Mouse (Mus musculus) stomach, postnatal 0 days (tissue): ENCODE results near the gene Meis1. TPM values are rescaled to one million over a fixed set of nuclear protein-coding genes. Genes with fewer than 3 reads are reported as not detected.

ENCODE experiments used
- ATAC-seq: fragments of 200-750 bp; cut with Nextera tagmentation; 2 replicates; pipeline ENCODE4 v1.8.0; 2017; ENCODE audit not compliant: low FRiP score, low TSS enrichment
- DNase-seq: peaks from one replicate; pipeline ENCODE4 v3.0.0-alpha.2; 2016; ENCODE audit warnings: low spot score
- H3K27ac ChIP-seq: fragments of 300-500 bp; sonication (generic); replicated peaks from 2 replicates; pipeline ENCODE4 v1.5.1; 2014; ENCODE audit warnings: mild to moderate bottlenecking, control low read depth
- H3K27me3 ChIP-seq: fragments of 300-500 bp; sonication (generic); 2 replicates; pipeline ENCODE4 v1.6.1; 2014; ENCODE audit warnings: low read length; ENCODE audit not compliant: control insufficient read depth, insufficient read depth
- H3K36me3 ChIP-seq: fragments of 300-500 bp; sonication (generic); 2 replicates; pipeline ENCODE4 v1.6.1; 2014; ENCODE audit warnings: low read length, mixed read lengths; ENCODE audit not compliant: control insufficient read depth, insufficient read depth
- H3K4me1 ChIP-seq: fragments of 300-500 bp; sonication (generic); replicated peaks from 2 replicates; pipeline ENCODE4 v1.6.1; 2014; ENCODE audit warnings: antibody characterized with exemption; ENCODE audit not compliant: control insufficient read depth, insufficient read depth
- H3K4me2 ChIP-seq: fragments of 300-500 bp; sonication (generic); replicated peaks from 2 replicates; pipeline ENCODE4 v1.6.1; 2014; ENCODE audit warnings: low read depth, mild to moderate bottlenecking, control low read depth, moderate library complexity
- H3K4me3 ChIP-seq: fragments of 300-500 bp; sonication (generic); 2 replicates; pipeline ENCODE4 v1.5.1; 2014; ENCODE audit warnings: low read depth, low read length, control low read depth
- H3K9ac ChIP-seq: fragments of 300-500 bp; sonication (generic); 2 replicates; pipeline ENCODE4 v1.6.1; 2014; ENCODE audit warnings: mild to moderate bottlenecking, low read length, control low read depth, mixed read lengths
- H3K9me3 ChIP-seq: fragments of 300-500 bp; sonication (generic); 2 replicates; pipeline ENCODE4 v1.6.1; 2016; ENCODE audit warnings: low read length; ENCODE audit not compliant: control insufficient read depth
- CTCF ChIP-seq: IDR thresholded peaks from 2 replicates; pipeline ENCODE4 v1.5.1; 2016; ENCODE audit warnings: antibody characterized with exemption, low read depth, mild to moderate bottlenecking, moderate library complexity
- EP300 ChIP-seq: optimal IDR thresholded peaks from 2 replicates; pipeline ENCODE3; 2016; ENCODE audit warnings: antibody characterized with exemption
- WGBS: fragments of 180-500 bp; shearing (Covaris S2); extraction: QIAGEN DNeasy Blood & Tissue Kit; methylation state at CpG from one replicate; pipeline ENCODE4 v1.1.7; 2014; 5-methylcytosine and 5-hydroxymethylcytosine counted together
- polyA plus RNA-seq: library from polyadenylated mRNA; unstranded; fragments of >200 nt; fragmentation: Nextera tagmentation; extraction: Ambion mirVana; gene quantifications from 2 replicates; pipeline ENCODE4 v1.2.1, GENCODE M21; 2015

Gene Meis1
- polyA plus RNA-seq, 1 experiment from 2014 or later = 48.5 TPM

DNA sequence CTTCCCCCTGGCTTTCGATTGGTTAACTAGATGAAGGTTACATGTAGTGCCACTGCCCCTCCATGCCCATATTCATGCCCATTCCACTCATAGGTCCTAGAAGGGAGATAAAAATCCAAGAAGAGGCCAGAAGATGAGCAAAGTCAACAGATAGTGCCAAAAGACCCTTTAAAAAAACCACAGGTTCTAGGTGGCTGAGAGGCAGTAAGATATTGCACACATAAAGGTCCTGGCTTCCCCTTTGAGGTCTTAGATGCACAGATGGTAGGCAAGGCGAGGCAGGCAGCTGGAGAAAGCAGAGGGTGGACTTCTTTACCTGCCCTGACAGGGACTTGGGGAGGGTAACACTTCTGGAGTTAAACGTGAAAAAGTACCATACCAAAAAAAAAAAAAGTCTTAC, 134.8 kb downstream of the Meis1 start:
- Histone ChIP-seq H3K4me2 (no peak overlapping the region), H3K4me1 (no peaks in the 10 kb centered on the region), H3K4me3 (no peak overlapping the region), H3K9me3 (no peaks in the 10 kb centered on the region), H3K27me3 (no peaks in the 10 kb centered on the region), H3K36me3 (no peaks in the 10 kb centered on the region), H3K9ac (no peak overlapping the region), H3K27ac (no peak overlapping the region; the same call in 1 of the 2 replicates)
- ATAC-seq = no peak
- WGBS = 53% methylated on average over 3 of the region's 3 CpGs
- no peak for TF ChIP-seq CTCF
- TF ChIP-seq EP300 = no peak
- DNase-seq = no peak

DNA sequence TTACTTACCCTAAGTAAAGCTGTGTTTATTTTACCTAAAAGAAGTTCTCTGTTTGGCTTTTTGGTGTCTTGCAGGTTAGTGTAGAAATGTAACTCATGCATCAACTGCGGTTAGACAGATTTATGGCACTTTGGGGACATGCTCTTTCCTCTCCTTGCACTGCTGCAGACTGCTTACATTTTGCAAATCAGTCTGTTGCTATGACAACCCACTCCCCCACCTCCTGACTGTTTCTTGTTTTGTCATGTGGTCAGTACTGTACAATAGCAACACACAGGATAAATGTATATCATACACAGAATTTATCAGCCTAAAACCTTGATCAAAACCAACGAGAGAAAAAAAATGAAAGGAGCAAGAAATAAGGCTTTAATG, 135.3 kb downstream of the Meis1 start:
- WGBS = 11% methylated on average over 2 of the region's 2 CpGs
- Histone ChIP-seq H3K27ac (no peak overlapping the region), H3K36me3 (no peaks in the 10 kb centered on the region), H3K4me2 (no peak overlapping the region), H3K9ac (no peak overlapping the region), H3K4me1 (no peaks in the 10 kb centered on the region), H3K4me3 (no peak overlapping the region), H3K27me3 (no peaks in the 10 kb centered on the region), H3K9me3 (no peaks in the 10 kb centered on the region)
- no peak for ATAC-seq
- no peak for DNase-seq
- no peak for TF ChIP-seq EP300
- no peak for TF ChIP-seq CTCF

DNA sequence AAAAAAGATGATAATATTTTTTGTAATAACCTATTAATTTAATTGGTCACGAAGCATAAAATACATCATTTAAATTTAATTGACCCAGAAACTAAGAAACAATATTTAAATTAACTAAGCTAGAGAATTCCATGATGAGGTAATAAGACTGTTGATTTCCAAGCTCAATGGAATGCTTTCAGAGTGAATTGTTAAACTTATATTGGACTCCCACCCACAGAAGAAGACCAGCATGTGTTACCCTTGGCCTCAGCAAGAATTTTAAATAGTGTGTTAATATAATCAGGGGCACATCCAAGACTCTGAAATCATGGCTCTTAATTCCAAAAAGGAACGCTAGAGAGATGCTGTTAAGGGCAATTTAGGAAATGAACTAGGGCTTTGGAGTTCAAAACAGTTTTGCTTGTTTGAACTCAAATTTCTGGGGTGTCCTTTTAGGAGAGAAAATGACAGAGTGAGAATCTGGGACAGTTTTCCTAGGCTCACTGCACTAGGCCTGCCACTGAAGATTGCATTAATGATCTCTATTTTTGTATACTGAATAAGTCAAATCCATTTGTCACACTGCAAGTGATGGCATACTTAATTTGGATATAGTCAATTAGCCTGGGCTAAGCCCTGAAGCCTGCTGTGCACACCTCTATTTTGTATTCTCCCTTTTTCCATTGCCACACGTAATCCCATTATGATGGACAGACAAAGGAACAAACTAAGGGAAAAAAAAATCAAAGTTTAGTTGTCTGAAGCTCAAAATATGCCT, 135.9 kb downstream of the Meis1 start:
- 62% methylated on average over 3 of the region's 3 CpGs for WGBS
- no peaks in the 10 kb centered on the region for H3K9me3 ChIP-seq
- no peak overlapping the region for H3K27ac ChIP-seq
- no peak overlapping the region for H3K4me3 ChIP-seq
- H3K4me1 ChIP-seq = no peaks in the 10 kb centered on the region
- H3K27me3 ChIP-seq = no peaks in the 10 kb centered on the region
- no peak overlapping the region for H3K9ac ChIP-seq
- DNase-seq (no peak), ATAC-seq (no peak)
- TF ChIP-seq EP300 (no peak), CTCF (no peak)
- no peaks in the 10 kb centered on the region for H3K36me3 ChIP-seq
- no peak overlapping the region for H3K4me2 ChIP-seq

DNA sequence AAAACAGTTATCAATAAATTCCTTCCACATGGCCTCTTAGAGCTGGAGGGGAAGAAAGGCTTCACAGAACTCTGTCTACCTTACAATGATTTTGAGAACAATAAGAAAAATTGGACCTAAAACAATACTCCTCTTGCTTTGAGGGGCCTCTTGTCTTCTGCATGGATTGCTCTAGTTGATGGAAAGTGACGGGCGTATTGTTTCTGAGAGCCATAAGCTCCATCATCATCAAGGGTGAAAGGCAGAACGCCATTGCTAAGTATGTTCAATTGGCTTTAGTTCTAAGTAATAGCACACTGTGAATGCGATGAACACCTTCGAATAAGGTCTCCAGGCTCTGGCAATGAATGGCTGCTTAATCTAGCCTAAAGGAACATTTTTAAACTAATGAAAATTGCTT, 136.5 kb downstream of the Meis1 start:
- TF ChIP-seq EP300 (no peak), CTCF (no peak)
- Histone ChIP-seq H3K4me3 (no peak overlapping the region), H3K4me1 (no peaks in the 10 kb centered on the region), H3K36me3 (no peaks in the 10 kb centered on the region), H3K27me3 (no peaks in the 10 kb centered on the region), H3K9ac (no peak overlapping the region), H3K27ac (no peak overlapping the region), H3K9me3 (no peaks in the 10 kb centered on the region), H3K4me2 (no peak overlapping the region)
- WGBS = 82% methylated on average over 5 of the region's 5 CpGs
- no peak for ATAC-seq
- no peak for DNase-seq

DNA sequence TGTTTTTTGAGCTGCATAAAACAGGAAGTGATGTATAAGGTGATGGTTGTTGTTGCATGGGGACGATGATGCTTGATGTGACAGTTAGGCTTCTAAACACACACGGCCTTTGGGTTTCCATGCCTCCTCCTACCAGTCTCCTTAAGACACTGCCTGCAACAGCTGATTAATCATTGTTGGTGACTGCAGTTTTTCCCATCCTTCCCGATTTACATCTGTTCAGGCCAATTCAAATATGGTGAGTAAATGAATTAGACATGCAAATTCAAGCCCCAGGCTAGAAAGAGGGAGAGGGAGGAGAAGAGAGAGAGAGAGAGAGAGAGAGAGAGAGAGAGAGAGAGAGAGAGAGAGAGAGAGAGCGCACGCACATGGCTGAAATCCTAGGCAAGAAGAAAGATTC, 138.0 kb downstream of the Meis1 start:
- TF ChIP-seq CTCF = no peak
- no peak for TF ChIP-seq EP300
- H3K4me3 ChIP-seq = no peak overlapping the region
- no peaks in the 10 kb centered on the region for H3K36me3 ChIP-seq
- H3K9ac ChIP-seq = no peak overlapping the region
- WGBS = 51% methylated on average over 5 of the region's 5 CpGs
- H3K9me3 ChIP-seq = no peaks in the 10 kb centered on the region
- H3K27me3 ChIP-seq = no peaks in the 10 kb centered on the region
- H3K27ac ChIP-seq = no peak overlapping the region
- H3K4me1 ChIP-seq = no peaks in the 10 kb centered on the region; the same call in 1 of the 2 replicates
- ATAC-seq (no peak), DNase-seq (no peak)
- H3K4me2 ChIP-seq = no peak overlapping the region

DNA sequence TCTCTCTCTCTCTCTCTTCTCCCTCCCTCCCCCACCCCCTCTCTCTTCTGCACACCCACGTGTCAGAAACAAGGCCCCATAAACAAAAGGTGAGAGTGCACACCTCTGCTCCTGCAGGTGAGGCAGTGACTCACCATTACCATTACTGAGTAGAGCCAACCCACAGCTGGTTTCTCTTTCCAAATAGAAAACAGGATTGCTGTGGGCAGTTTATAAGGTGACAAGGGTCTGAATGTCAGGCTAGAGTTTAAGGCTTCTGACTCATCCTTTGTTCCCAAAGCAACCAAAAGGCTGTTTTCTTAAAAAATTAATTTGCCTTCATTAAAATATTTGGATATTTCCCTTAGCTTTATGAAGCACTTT, 139.3 kb downstream of the Meis1 start:
- TF ChIP-seq CTCF (no peak), EP300 (no peak)
- peak; percentile 60; the same call in 1 of the 2 replicates for ATAC-seq
- Histone ChIP-seq H3K4me2 (peak overlapping the region; percentile 91), H3K4me1 (no peaks in the 10 kb centered on the region; the same call in 1 of the 2 replicates), H3K9me3 (no peaks in the 10 kb centered on the region), H3K27ac (peak overlapping the region; percentile 79), H3K9ac (no peak overlapping the region), H3K27me3 (no peaks in the 10 kb centered on the region), H3K4me3 (no peak overlapping the region), H3K36me3 (no peaks in the 10 kb centered on the region)
- DNase-seq = peak; percentile 26
- 0% methylated on average over 1 of the region's 1 CpGs for WGBS
